ENCODE assay signal across 12 mouse cellular contexts in the genomic region with DNA sequence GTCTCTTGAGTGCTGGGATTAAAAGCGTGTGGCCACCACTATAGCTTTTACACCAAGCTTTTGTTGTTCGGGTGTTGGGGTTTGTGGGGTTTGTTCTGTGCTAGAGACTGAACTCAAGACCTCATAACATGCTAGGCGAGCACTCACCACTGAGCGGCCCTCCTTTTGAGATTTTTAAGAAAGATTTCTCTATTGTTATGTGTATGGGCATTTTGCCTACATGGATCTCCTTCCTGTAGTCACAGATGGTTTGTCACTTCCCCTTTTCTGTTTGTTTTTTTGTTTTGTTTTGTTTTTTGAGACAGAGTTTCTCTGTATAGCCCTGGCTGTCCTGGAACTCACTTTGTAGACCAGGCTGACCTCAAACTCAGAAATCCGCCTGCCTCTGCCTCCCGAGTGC. TPM values are rescaled to one million over a fixed set of nuclear protein-coding genes. Genes with fewer than 3 reads are reported as not detected.
DNase-seq lines count a peak whose midpoint lies in the region; ATAC-seq and TF ChIP-seq lines count a peak whose summit lies in the region.
"Not testable (repeated sequence)": the region's sequence is repeated elsewhere in the genome, so short reads cannot be mapped to it uniquely, and the experiment has no call there.
"Had no signal": no experiment of that assay in that cellular context is flagged by ENCODE, and none has a peak within 500 bp of the region (broad histone marks: within the 10 kb centered on the region; RNA-seq: fewer than 3 reads in every experiment).

No protein-coding gene starts in this region.

- H3K9ac ChIP-seq in liver, embryonic 13.5 days; liver, embryonic 16.5 days (ENCODE audit: low read depth, low read length): not testable (repeated sequence)

- H3K4me1 ChIP-seq in G1E (ENCODE audit: insufficient read depth, low read depth, low read length): peaks cover 42% of the 10 kb centered on the region
- H3K4me1 ChIP-seq in brown adipose tissue, adult 24 weeks (ENCODE audit: control insufficient read depth, insufficient read depth, insufficient read length, low read length): not testable (repeated sequence)
- peaks cover 37% of the 10 kb centered on the region for H3K4me1 ChIP-seq in liver, embryonic 13.5 days (replicated peaks)
- H3K4me1 ChIP-seq in liver, embryonic 16.5 days (ENCODE audit: control insufficient read depth, low read depth, low read length): peaks cover 16% of the 10 kb centered on the region

- H3K4me3 ChIP-seq in G1E (ENCODE audit: low read depth, low read length); brown adipose tissue, adult 24 weeks (ENCODE audit: insufficient read depth, low read depth, low read length); liver, embryonic 13.5 days (replicated peaks); liver, embryonic 16.5 days (ENCODE audit: low read depth, low read length): not testable (repeated sequence)

- WGBS in liver, embryonic 13.5 days (ENCODE audit: insufficient replicate concordance): 70% methylated on average over 6 of the region's 6 CpGs
- 70% methylated on average over 6 of the region's 6 CpGs for WGBS in liver, embryonic 16.5 days (ENCODE audit: insufficient replicate concordance)

- peak; percentile 37 for DNase-seq in G1E (ENCODE audit: low spot score)
- DNase-seq in heart, adult 11 months: peak; percentile 74
- not testable (repeated sequence) for DNase-seq in liver, embryonic 13.5 days

- peak overlapping the region; percentile 51; the same call in 1 of the 2 replicates for H3K4me2 ChIP-seq in liver, embryonic 13.5 days
- not testable (repeated sequence) for H3K4me2 ChIP-seq in liver, embryonic 16.5 days (ENCODE audit: low read depth, low read length)

- H3K27ac ChIP-seq in brown adipose tissue, adult 24 weeks (replicated peaks; ENCODE audit: low read depth, low read length): peak overlapping the region; percentile 39
- peak overlapping the region; percentile 90 for H3K27ac ChIP-seq in liver, embryonic 13.5 days
- H3K27ac ChIP-seq in liver, embryonic 16.5 days (ENCODE audit: low read length): peak overlapping the region; percentile 68; the same call in 1 of the 2 replicates

- peaks cover 81% of the 10 kb centered on the region for H3K36me3 ChIP-seq in G1E (replicated peaks)
- peaks cover 84% of the 10 kb centered on the region for H3K36me3 ChIP-seq in liver, embryonic 13.5 days
- peaks cover 44% of the 10 kb centered on the region for H3K36me3 ChIP-seq in liver, embryonic 16.5 days (ENCODE audit: control insufficient read depth, insufficient read depth)

- not testable (repeated sequence) for TF ChIP-seq CTCF in G1E (IDR thresholded peaks at IDR 0.05; ENCODE audit: low read depth, low read length)

- H3K9me3 ChIP-seq in G1E (replicated peaks); liver, embryonic 13.5 days (replicated peaks); liver, embryonic 16.5 days (replicated peaks; ENCODE audit: control insufficient read depth, low read length): not testable (repeated sequence)

- H3K27me3 ChIP-seq in G1E (ENCODE audit: insufficient read depth, low read length); liver, embryonic 13.5 days; liver, embryonic 16.5 days (ENCODE audit: control insufficient read depth, insufficient read depth, low read depth, low read length): not testable (repeated sequence)

- peak; percentile 54 for ATAC-seq in G1E (ENCODE audit: extremely low read depth, insufficient number of reproducible peaks, low FRiP score, poor library complexity, severe bottlenecking)
- peak; percentile 70 to 77; a peak in 3 of 4 replicates for ATAC-seq in hematopoietic stem cell, adult 5-6 weeks (replicated peaks in 1 of 2; ENCODE audit: insufficient read depth in 1 of 2, low FRiP score in 2 of 2, low TSS enrichment in 1 of 2, low read depth in 1 of 2, poor library complexity in 2 of 2, severe bottlenecking in 2 of 2)
- ATAC-seq in liver, embryonic 13.5 days (ENCODE audit: low read depth); liver, embryonic 16.5 days (ENCODE audit: low read depth): not testable (repeated sequence)
- ATAC-seq in megakaryocyte progenitor cell, adult 5-6 weeks (replicated peaks; ENCODE audit: poor library complexity): peak; percentile 51

RNA-seq across cellular contexts. Expression of gene Lrtm2, which starts 29.7 kb away (rescaled TPM):
- total RNA-seq in G1E (2014; fragmentation: Nextera tagmentation) (not detected in 2 replicates), G1E (2017) (0.11 TPM in 1 of 2 replicates, not detected in the other)
- not detected in 2 replicates for polyA plus RNA-seq in G1E (2012)
- polyA plus RNA-seq in brown adipose tissue, adult 24 weeks (2012; ENCODE audit: insufficient read depth, insufficient read length, missing spikeins): 0.54 TPM in 1 of 2 replicates, not detected in the other
- 0.25 and 1.3 TPM in 2 replicates for total RNA-seq in hematopoietic stem cell, adult 5-6 weeks (2017)
- polyA plus RNA-seq in liver, embryonic 13.5 days (2015; fragmentation: Nextera tagmentation; extraction: Ambion mirVana): 0.03 TPM in 1 of 2 replicates, not detected in the other
- polyA plus RNA-seq in liver, embryonic 16.5 days (2015; fragmentation: Nextera tagmentation; extraction: Ambion mirVana): not detected in 2 replicates
- 0.24 and 0.44 TPM in 2 replicates for total RNA-seq in megakaryocyte progenitor cell, adult 5-6 weeks (2015)
- 0.03 and 0.08 TPM in 2 replicates for total RNA-seq in megakaryocyte progenitor cell, adult 5-6 weeks (2017)
- total RNA-seq: adrenal gland, postnatal 25 days; CH12.LX had no signal
- polyA plus RNA-seq: activated CD4-positive, CD25-positive, alpha-beta regulatory T cell, adult 4 months; embryonic facial prominence, embryonic 13.5 days; erythroblast, embryonic 14.5 days had no signal

RNA-seq across cellular contexts. Expression of gene Adipor2, which starts 57.3 kb away (rescaled TPM):
- 91.1 and 97.8 TPM in 2 replicates for total RNA-seq in G1E (2014; fragmentation: Nextera tagmentation)
- total RNA-seq in G1E (2017): 128 and 129 TPM in 2 replicates
- 28.2 and 28.5 TPM in 2 replicates for polyA plus RNA-seq in G1E (2012)
- 370 and 390 TPM in 2 replicates for polyA plus RNA-seq in brown adipose tissue, adult 24 weeks (2012; ENCODE audit: insufficient read depth, insufficient read length, missing spikeins)
- 145 and 155 TPM in 2 replicates for total RNA-seq in hematopoietic stem cell, adult 5-6 weeks (2017)
- polyA plus RNA-seq in liver, embryonic 13.5 days (2015; fragmentation: Nextera tagmentation; extraction: Ambion mirVana): 33.3 and 38.6 TPM in 2 replicates
- 29.4 and 35.2 TPM in 2 replicates for polyA plus RNA-seq in liver, embryonic 16.5 days (2015; fragmentation: Nextera tagmentation; extraction: Ambion mirVana)
- 57.1 and 64.4 TPM in 2 replicates for total RNA-seq in megakaryocyte progenitor cell, adult 5-6 weeks (2015)
- 71.4 and 85.8 TPM in 2 replicates for total RNA-seq in megakaryocyte progenitor cell, adult 5-6 weeks (2017)

Comparison
In these comparisons a context has a peak if more than half of its experiments do, and no peak if none do; other contexts are left out.
1. H3K27ac ChIP-seq: peak in every context shown above with its lines; median percentile 90 in liver, embryonic 13.5 days; 68 in liver, embryonic 16.5 days; 39 in brown adipose tissue, adult 24 weeks.